Mouse (Mus musculus): ENCODE measurements around the gene 1700024B05Rik. TPM values are rescaled to one million over a fixed set of nuclear protein-coding genes. Genes with fewer than 3 reads are reported as not detected.
"Not testable (repeated sequence)": the region's sequence is repeated elsewhere in the genome, so short reads cannot be mapped to it uniquely, and the experiment has no call there.

The 1700024B05Rik gene
- total RNA-seq (2021), result not detected

GRCm38 (mm10) chr14:41943695-41944094 lies at the start of gene 1700024B05Rik:
Gene 1700024B05Rik, plus strand, starts transcription at chr14:41943995.
- intact Hi-C loops (cut with DNase I); DNase-seq: not testable (repeated sequence)

DNA sequence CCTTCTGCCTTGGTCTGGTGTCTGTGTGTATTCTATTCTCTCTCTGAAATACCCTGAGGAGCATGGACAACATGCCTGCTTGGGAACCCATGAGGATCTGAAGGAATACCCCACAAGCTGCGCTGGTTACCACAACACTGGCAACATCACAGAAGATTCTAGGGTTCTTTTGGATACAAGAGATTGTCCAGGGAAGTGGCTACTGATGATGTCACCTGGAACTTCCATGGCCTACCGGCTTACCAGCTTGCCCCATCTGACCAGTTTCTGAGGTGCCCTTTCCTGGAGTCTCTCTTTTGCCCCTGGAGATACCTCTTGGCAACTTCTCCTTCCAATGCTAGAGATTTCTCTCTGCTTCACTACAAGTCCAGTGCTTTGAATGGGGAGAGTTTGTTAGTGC lies 36.6 kb upstream of the 1700024B05Rik start, which contains the start of gene Gm7980:
Gene Gm7980, minus strand, starts transcription at position 101 of the 400 bp plus-strand sequence.
- DNase-seq; intact Hi-C loops (cut with DNase I): not testable (repeated sequence)

DNA sequence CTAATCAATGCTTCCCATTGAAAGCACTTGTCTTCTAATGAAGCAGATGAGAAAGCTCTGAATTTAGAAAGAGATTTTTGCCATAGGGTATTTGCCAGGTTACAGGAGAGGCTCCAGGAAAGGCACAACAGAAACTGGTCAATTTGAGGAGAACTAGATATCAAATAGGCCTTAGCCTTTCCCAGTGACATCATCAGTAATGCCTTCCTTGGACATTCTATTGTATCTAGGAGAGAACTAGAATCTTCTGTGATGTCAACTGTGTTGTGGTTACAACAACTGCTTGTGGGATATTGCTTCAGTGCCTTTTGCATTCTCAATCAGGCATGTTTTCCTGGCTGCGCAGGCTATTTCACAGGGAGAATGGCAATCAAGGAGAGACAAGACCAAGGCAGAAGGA lies 19.1 kb upstream of the 1700024B05Rik start, which contains the start of gene 1700049E17Rik1:
Gene 1700049E17Rik1, plus strand, starts transcription at position 301 of the 400 bp plus-strand sequence.
- intact Hi-C loops (cut with DNase I); DNase-seq: not testable (repeated sequence)

GRCm38 (mm10) chr14:41964095-41964494 lies 20.3 kb downstream of the 1700024B05Rik start:
- DNase-seq; intact Hi-C loops (cut with DNase I): not testable (repeated sequence)

GRCm38 (mm10) chr14:41967827-41968226 lies 24.0 kb downstream of the 1700024B05Rik start, which contains the start of gene Gm6401:
Gene Gm6401, minus strand, starts transcription at chr14:41967927.
- DNase-seq; intact Hi-C loops (cut with DNase I): not testable (repeated sequence)

GRCm38 (mm10) chr14:41968596-41968995 lies 24.8 kb downstream of the 1700024B05Rik start:
- DNase-seq; intact Hi-C loops (cut with DNase I): not testable (repeated sequence)

- intact Hi-C loops (cut with DNase I); DNase-seq: not testable (repeated sequence)
Observed at GRCm38 (mm10) chr14:41983225-41983624, 39.4 kb downstream of the 1700024B05Rik start, which contains the start of gene Gm3543. Gene Gm3543, minus strand, starts transcription at chr14:41983325.

Other genes with a start within 250 kb of the 1700024B05Rik start
- gene Gm8068, start 242.1 kb upstream of the 1700024B05Rik start, total RNA-seq (2021), result not detected
- gene Gm7929, start 193.4 kb upstream of the 1700024B05Rik start, total RNA-seq (2021), result not detected
- gene Gm47189, start 171.6 kb upstream of the 1700024B05Rik start, total RNA-seq (2021), result not detected
- not detected for gene Gm7980, start 36.7 kb upstream of the 1700024B05Rik start, total RNA-seq (2021)
- gene 1700049E17Rik1, start 19.0 kb upstream of the 1700024B05Rik start, total RNA-seq (2021), result not detected
- gene Gm6401, start 23.9 kb downstream of the 1700024B05Rik start, total RNA-seq (2021), result not detected
- gene Gm3543, start 39.3 kb downstream of the 1700024B05Rik start, total RNA-seq (2021), result not detected
- gene Gm7951, start 173.4 kb downstream of the 1700024B05Rik start, total RNA-seq (2021), result not detected
- gene Gm17027, start 218.6 kb downstream of the 1700024B05Rik start, total RNA-seq (2021), result not detected
- not detected for gene Gm3573, start 246.8 kb downstream of the 1700024B05Rik start, total RNA-seq (2021)